Mouse (Mus musculus): ENCODE measurements around the gene Vps37b.

Gene Vps37b

DNA sequence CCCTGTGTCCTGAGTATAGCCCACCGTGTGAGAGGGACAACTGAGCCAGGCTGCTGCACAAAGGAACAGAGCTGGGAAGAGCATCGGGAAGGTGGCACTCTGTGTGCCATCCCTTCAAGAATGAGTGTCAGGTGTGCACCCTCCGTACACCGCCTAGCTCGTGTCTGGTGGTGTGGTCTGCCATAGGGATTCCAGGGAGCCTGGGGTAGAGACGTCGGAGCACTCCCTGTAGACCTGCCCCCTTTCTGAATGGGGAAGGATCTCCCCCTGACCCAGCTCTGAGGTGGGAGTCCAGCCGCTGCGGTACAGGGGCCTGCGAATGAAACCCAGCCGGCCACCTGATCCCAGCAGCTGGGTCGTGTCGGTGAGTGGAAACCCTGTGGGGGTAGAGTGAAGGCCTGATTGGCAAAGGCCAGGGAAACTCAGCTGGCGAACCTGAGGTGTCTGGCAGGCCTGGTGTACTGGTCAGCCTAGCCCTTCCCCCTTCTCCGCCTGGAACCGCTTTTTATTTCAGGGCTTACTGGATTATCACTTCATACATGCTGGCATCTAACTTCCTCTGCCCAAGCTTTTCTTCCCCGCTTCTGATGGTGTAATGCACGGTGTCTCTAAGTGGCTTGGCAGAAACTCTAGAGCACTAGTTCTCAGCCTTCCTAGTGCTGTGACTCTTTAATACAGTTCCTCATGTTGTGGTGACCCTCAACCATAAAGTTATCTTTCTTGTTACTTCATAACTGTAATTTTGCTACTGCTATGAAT, 52.7 kb downstream of the Vps37b start:
- no peak for DNase-seq (ENCODE audit: low read depth, low spot score)

DNA sequence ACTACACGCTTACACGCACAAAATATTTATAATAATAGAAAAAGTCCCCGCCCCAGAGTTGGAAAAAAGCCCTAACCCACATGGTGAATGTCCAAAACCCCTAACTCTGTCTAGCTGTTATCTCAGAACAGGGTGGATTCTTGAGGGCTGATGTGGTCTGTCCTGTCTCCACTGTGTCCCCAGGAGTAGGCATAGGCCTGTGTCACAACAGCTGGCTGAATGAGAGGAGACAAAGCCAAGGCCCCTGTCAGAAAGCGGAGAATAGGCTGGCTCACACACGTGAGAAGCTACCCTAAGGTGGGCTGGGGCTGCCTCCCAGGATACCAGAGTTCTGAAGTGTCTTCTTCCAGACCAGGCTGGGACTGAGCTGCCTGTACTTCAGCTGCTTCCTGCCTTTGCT, 53.9 kb downstream of the Vps37b start:
- DNase-seq (ENCODE audit: low read depth, low spot score), result no peak

- DNase-seq (ENCODE audit: low read depth, low spot score), result no peak
Observed at GRCm38 (mm10) chr5:123977231-123977630, 54.8 kb downstream of the Vps37b start.

DNA sequence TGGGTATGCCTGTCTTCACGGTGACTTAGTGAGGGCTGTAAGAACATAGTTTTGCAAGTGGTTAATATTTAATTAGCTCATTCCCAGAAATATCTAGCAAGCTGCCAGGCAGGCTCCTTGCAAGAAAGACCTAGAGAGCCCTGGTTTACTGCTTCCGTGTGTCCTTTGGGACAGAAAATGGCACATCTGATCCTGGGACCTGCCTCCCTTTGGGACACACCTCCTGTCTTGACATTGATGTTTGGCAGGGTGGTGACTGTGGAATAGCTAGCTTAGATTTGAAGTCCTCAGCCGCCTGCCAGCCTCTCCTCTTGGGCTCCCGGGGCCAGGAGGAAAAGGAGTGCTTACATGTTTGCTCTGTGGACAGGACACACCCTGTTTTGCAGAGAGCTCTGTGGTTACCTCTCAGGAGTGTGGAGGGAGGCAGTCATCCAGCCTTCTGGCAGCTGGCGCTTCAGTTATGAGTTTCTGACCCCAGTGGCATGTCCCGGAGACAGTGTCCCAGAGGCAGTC, 56.3 kb downstream of the Vps37b start:
- no peak for DNase-seq (ENCODE audit: low read depth, low spot score)

DNA sequence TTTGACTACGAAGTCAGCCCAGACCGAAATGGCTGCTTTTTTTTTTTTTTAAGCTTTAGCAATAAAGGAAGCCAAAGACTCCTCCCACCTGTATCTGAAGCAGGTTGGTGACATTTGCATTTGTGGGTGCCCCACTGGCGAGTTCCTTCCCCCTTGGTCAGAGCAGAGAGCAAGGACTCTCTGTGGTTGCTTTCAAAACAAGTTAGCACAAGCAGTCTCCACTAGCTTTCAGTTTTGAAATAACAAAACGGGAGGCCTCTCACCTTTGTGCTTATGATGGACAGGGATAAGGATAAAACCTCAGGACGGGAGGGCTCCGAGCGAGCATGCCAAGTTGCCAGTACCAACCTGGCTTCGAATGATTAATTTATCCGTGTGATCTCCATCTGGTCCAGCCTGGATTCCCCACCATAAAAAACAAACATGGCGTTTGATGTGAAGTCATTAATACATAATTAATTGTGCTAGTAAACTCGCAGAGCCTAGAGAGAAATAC, 57.4 kb downstream of the Vps37b start:
- no peak for DNase-seq (ENCODE audit: low read depth, low spot score)

DNA sequence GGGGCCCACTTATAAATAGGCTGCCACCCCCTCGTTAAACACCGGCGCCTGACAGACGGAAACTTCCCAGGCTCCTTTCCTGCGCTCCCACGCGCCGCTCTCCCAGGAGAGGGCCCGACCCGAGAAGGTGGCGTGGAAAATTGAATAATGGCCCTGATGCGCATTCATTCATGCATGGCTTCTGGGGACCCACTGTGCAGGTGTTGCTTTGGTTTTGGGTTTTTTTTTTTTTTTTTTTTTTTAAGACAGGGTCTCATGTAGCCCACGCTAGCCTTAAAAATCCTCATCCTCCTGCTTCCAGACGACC, 57.9 kb downstream of the Vps37b start:
- no peak for DNase-seq (ENCODE audit: low read depth, low spot score)

DNA sequence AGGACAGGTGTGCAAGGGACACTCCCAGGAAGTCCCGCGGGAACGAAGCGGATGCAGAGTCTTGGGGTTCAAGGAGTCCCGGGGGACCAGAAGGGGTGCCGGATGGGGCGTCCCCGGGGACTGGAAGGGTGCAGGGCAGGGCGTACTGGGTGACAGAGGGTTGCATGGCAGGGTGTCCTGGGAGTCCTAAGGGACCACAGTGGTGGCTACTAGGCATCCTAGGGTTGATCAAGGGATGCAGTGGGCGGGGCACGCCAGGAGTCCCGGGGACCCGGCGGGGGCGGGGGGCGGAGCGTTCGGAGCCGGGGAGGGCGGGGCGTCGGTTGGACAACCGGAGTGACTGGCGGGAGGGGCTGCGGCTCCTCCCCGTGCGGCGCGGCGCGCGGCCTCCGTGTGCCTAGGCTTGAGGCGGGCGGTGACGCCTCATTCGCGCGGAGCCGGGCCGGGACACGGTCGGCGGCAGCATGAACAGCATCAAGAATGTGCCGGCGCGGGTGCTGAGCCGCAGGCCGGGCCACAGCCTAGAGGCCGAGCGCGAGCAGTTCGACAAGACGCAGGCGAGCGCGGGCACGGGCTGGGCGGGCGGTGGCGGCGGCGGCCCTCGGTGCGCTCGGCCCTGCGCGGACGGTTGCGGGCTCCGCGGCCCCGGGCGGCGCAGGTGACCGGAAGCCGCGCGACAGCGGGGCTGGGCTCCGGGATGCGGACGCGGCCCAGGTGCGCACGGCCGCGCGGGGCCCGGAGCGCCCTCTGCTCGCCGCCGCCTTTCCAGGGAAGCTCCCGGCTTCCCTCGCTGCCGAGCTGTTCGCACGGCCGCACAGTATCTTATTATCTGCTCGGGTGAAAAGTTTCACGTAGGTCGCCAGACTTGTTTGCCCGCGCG, 58.5 kb downstream of the Vps37b start, which contains the start of gene Hip1r:
Hip1r (plus strand) TSS at position 330 of the 880 bp plus-strand sequence.
- peak; percentile 54 for DNase-seq (ENCODE audit: low read depth, low spot score)

- DNase-seq (ENCODE audit: low read depth, low spot score), result no peak
Observed at GRCm38 (mm10) chr5:123972453-123972852, 59.6 kb downstream of the Vps37b start.

- DNase-seq (ENCODE audit: low read depth, low spot score), result no peak
Observed at GRCm38 (mm10) chr5:123970576-123970975, 61.5 kb downstream of the Vps37b start.

DNA sequence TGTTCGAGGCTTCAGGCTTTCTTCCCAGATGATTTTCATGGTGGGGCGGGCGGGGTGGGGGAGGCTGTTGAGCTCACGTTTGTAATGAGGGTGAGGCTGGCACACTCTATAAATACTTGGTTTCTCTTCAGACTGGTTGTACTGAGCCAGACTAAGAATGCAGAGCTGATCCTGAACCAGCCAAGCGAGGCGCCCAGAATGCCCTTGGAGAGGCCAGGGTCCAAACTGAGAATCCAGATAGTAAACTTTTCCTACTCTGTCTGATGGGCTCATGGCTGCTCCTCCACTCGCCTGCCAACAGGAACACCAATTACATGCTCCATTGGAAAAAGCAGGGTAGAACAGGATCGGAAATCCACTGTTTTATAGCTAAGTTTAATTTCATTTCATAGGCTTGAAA, 62.9 kb downstream of the Vps37b start:
- DNase-seq (ENCODE audit: low read depth, low spot score), result no peak

DNA sequence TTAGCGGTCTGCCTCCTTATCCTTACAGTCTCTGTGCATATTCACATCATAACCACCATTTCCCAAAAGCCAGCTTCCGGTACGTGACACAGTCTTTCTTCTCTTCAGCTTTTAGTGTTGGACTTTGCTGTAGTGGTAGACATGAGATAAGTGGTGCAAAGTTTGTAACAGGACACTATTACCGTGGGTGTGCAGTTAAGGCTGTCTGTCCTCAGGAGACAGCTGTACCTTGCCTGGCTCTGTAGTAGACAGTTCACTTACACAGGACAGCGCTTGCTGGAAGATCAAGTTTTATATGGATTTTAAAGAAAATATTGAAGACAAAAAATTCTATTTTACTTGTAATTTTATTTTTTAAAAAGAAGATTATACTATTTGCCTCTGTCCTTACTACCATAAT, 63.6 kb downstream of the Vps37b start:
- DNase-seq (ENCODE audit: low read depth, low spot score), result no peak

- DNase-seq (ENCODE audit: low read depth, low spot score), result no peak
Observed at GRCm38 (mm10) chr5:123966759-123967158, 65.3 kb downstream of the Vps37b start.

GRCm38 (mm10) chr5:123964208-123964607, 67.9 kb downstream of the Vps37b start:
- no peak for DNase-seq (ENCODE audit: low read depth, low spot score)

DNA sequence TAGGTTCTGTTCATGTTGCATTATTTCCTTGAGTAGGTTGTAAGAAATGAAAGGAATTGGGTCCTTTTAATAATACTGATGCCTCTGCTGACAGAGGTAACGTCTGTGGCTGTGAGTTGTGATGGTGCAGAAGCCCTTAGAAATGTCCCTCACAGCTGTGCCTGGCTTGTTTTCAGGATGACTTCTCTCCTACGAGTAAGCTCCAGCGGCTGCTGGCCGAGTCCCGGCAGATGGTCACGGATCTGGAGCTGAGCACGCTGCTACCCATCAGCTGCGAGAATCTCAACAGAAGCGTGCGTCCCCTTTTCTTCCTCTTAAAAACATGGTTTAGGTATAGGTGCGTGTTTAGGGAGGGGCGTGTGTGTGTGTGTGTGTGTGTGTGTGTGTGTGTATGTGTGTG, 71.0 kb downstream of the Vps37b start:
- no peak for DNase-seq (ENCODE audit: low read depth, low spot score)

- DNase-seq (ENCODE audit: low read depth, low spot score), result no peak
Observed at GRCm38 (mm10) chr5:123960129-123960528, 71.9 kb downstream of the Vps37b start.

GRCm38 (mm10) chr5:123959018-123959417, 73.1 kb downstream of the Vps37b start:
- no peak for DNase-seq (ENCODE audit: low read depth, low spot score)

GRCm38 (mm10) chr5:123957213-123957612, 74.9 kb downstream of the Vps37b start:
- DNase-seq (ENCODE audit: low read depth, low spot score), result no peak

All from mesoderm, embryonic 11.5 days (tissue).